Mouse (Mus musculus): ENCODE data around the gene Ccdc24. TPM values are rescaled to one million over a fixed set of nuclear protein-coding genes. Genes with fewer than 3 reads are reported as not detected.

Gene Ccdc24
- polyA plus RNA-seq (2012; rRNA removed) = 0.53 and 0.92 TPM in 2 replicates

GRCm38 (mm10) chr4:117872471-117872886 is at the start of gene Ccdc24:
Gene Ccdc24 (minus strand): TSS chr4:117872557.
- Histone ChIP-seq H3K4me1 (ENCODE audit: control insufficient read depth, insufficient read depth, insufficient read length) (no peaks in the 10 kb centered on the region), H3K27ac (ENCODE audit: insufficient read depth, low read length) (no peak within 1 kb of the TSS), H3K27me3 (ENCODE audit: control insufficient read depth, insufficient read depth, low read length) (no peaks in the 10 kb centered on the region), H3K36me3 (ENCODE audit: control insufficient read depth, insufficient read depth, low read length) (no peaks in the 10 kb centered on the region), H3K4me3 (ENCODE audit: extremely low read depth, insufficient read depth, insufficient read length) (no peak within 1 kb of the TSS)
- TF ChIP-seq POLR2A (IDR thresholded peaks at IDR 0.05; ENCODE audit: low read depth, low read length) (no peak), CTCF (IDR thresholded peaks at IDR 0.05; ENCODE audit: extremely low read depth, insufficient read depth, insufficient read length, insufficient replicate concordance) (no peak)
- WGBS = 32% methylated on average over 14 of the region's 14 CpGs
- no peak for DNase-seq (ENCODE audit: low read depth in 1 of 2, low spot score in 2 of 2)

GRCm38 (mm10) chr4:117921358-117921757 is 49.0 kb upstream of the Ccdc24 start:
- TF ChIP-seq CTCF (IDR thresholded peaks at IDR 0.05; ENCODE audit: extremely low read depth, insufficient read depth, insufficient read length, insufficient replicate concordance) (no peak), POLR2A (IDR thresholded peaks at IDR 0.05; ENCODE audit: low read depth, low read length) (no peak)
- H3K27ac ChIP-seq (ENCODE audit: insufficient read depth, low read length) = peak overlapping the region; percentile 60
- H3K27me3 ChIP-seq (ENCODE audit: control insufficient read depth, insufficient read depth, low read length) = no peaks in the 10 kb centered on the region
- no peaks in the 10 kb centered on the region for H3K36me3 ChIP-seq (ENCODE audit: control insufficient read depth, insufficient read depth, low read length)
- no peak overlapping the region for H3K4me3 ChIP-seq (ENCODE audit: extremely low read depth, insufficient read depth, insufficient read length)
- 68% methylated on average over 2 of the region's 2 CpGs for WGBS
- DNase-seq (ENCODE audit: low read depth in 1 of 2, low spot score in 2 of 2) = no peak
- peaks cover 13% of the 10 kb centered on the region; the same call in 1 of the 2 replicates for H3K4me1 ChIP-seq (ENCODE audit: control insufficient read depth, insufficient read depth, insufficient read length)

- DNase-seq (ENCODE audit: low read depth in 1 of 2, low spot score in 2 of 2) = no peak
- Histone ChIP-seq H3K27ac (ENCODE audit: insufficient read depth, low read length) (no peak overlapping the region), H3K4me3 (ENCODE audit: extremely low read depth, insufficient read depth, insufficient read length) (no peak overlapping the region), H3K36me3 (ENCODE audit: control insufficient read depth, insufficient read depth, low read length) (no peaks in the 10 kb centered on the region), H3K4me1 (ENCODE audit: control insufficient read depth, insufficient read depth, insufficient read length) (peaks cover 19% of the 10 kb centered on the region), H3K27me3 (ENCODE audit: control insufficient read depth, insufficient read depth, low read length) (no peaks in the 10 kb centered on the region)
- WGBS = 39% methylated on average over 5 of the region's 5 CpGs
- TF ChIP-seq CTCF (IDR thresholded peaks at IDR 0.05; ENCODE audit: extremely low read depth, insufficient read depth, insufficient read length, insufficient replicate concordance) = no peak
- TF ChIP-seq POLR2A (IDR thresholded peaks at IDR 0.05; ENCODE audit: low read depth, low read length) = no peak
Observed at GRCm38 (mm10) chr4:117918762-117919161, 46.4 kb upstream of the Ccdc24 start.

- TF ChIP-seq POLR2A (IDR thresholded peaks at IDR 0.05; ENCODE audit: low read depth, low read length) (no peak), CTCF (IDR thresholded peaks at IDR 0.05; ENCODE audit: extremely low read depth, insufficient read depth, insufficient read length, insufficient replicate concordance) (no peak)
- DNase-seq (ENCODE audit: low read depth in 1 of 2, low spot score in 2 of 2) = no peak
- Histone ChIP-seq H3K36me3 (ENCODE audit: control insufficient read depth, insufficient read depth, low read length) (no peaks in the 10 kb centered on the region), H3K4me3 (ENCODE audit: extremely low read depth, insufficient read depth, insufficient read length) (no peak overlapping the region), H3K27me3 (ENCODE audit: control insufficient read depth, insufficient read depth, low read length) (no peaks in the 10 kb centered on the region), H3K27ac (ENCODE audit: insufficient read depth, low read length) (no peak overlapping the region), H3K4me1 (ENCODE audit: control insufficient read depth, insufficient read depth, insufficient read length) (peaks cover 19% of the 10 kb centered on the region)
- WGBS = 66% methylated on average over 3 of the region's 3 CpGs
Observed at GRCm38 (mm10) chr4:117918261-117918660, 45.9 kb upstream of the Ccdc24 start.

GRCm38 (mm10) chr4:117917847-117918246 is 45.5 kb upstream of the Ccdc24 start:
- no peaks in the 10 kb centered on the region for H3K36me3 ChIP-seq (ENCODE audit: control insufficient read depth, insufficient read depth, low read length)
- WGBS = 91% methylated on average over 4 of the region's 4 CpGs
- TF ChIP-seq POLR2A (IDR thresholded peaks at IDR 0.05; ENCODE audit: low read depth, low read length) = no peak
- peaks cover 19% of the 10 kb centered on the region for H3K4me1 ChIP-seq (ENCODE audit: control insufficient read depth, insufficient read depth, insufficient read length)
- no peaks in the 10 kb centered on the region for H3K27me3 ChIP-seq (ENCODE audit: control insufficient read depth, insufficient read depth, low read length)
- H3K27ac ChIP-seq (ENCODE audit: insufficient read depth, low read length) = no peak overlapping the region
- DNase-seq (ENCODE audit: low read depth in 1 of 2, low spot score in 2 of 2) = no peak
- H3K4me3 ChIP-seq (ENCODE audit: extremely low read depth, insufficient read depth, insufficient read length) = no peak overlapping the region

- Histone ChIP-seq H3K4me1 (ENCODE audit: control insufficient read depth, insufficient read depth, insufficient read length) (peaks cover 19% of the 10 kb centered on the region), H3K27me3 (ENCODE audit: control insufficient read depth, insufficient read depth, low read length) (no peaks in the 10 kb centered on the region), H3K27ac (ENCODE audit: insufficient read depth, low read length) (no peak overlapping the region), H3K4me3 (ENCODE audit: extremely low read depth, insufficient read depth, insufficient read length) (no peak overlapping the region), H3K36me3 (ENCODE audit: control insufficient read depth, insufficient read depth, low read length) (no peaks in the 10 kb centered on the region)
- no peak for TF ChIP-seq CTCF (IDR thresholded peaks at IDR 0.05; ENCODE audit: extremely low read depth, insufficient read depth, insufficient read length, insufficient replicate concordance)
- TF ChIP-seq POLR2A (IDR thresholded peaks at IDR 0.05; ENCODE audit: low read depth, low read length) = no peak
- 83% methylated on average over 4 of the region's 4 CpGs for WGBS
- DNase-seq (ENCODE audit: low read depth in 1 of 2, low spot score in 2 of 2) = no peak
Observed at GRCm38 (mm10) chr4:117917402-117917801, 45.0 kb upstream of the Ccdc24 start.

- Histone ChIP-seq H3K4me1 (ENCODE audit: control insufficient read depth, insufficient read depth, insufficient read length) (peaks cover 12% of the 10 kb centered on the region), H3K36me3 (ENCODE audit: control insufficient read depth, insufficient read depth, low read length) (peaks cover 6% of the 10 kb centered on the region), H3K27me3 (ENCODE audit: control insufficient read depth, insufficient read depth, low read length) (no peaks in the 10 kb centered on the region), H3K4me3 (ENCODE audit: extremely low read depth, insufficient read depth, insufficient read length) (no peak overlapping the region), H3K27ac (ENCODE audit: insufficient read depth, low read length) (no peak overlapping the region)
- TF ChIP-seq POLR2A (IDR thresholded peaks at IDR 0.05; ENCODE audit: low read depth, low read length) (no peak), CTCF (IDR thresholded peaks at IDR 0.05; ENCODE audit: extremely low read depth, insufficient read depth, insufficient read length, insufficient replicate concordance) (no peak)
- 64% methylated on average over 5 of the region's 5 CpGs for WGBS
- DNase-seq (ENCODE audit: low read depth in 1 of 2, low spot score in 2 of 2) = no peak
Observed at GRCm38 (mm10) chr4:117916386-117916785, 44.0 kb upstream of the Ccdc24 start.

All from spleen, adult 2 months (tissue).